Mouse (Mus musculus) kidney, adult 2 months (tissue): ENCODE measurements around the gene Olfml2b. TPM values are rescaled to one million over a fixed set of nuclear protein-coding genes. Genes with fewer than 3 reads are reported as not detected.

ENCODE experiments used
- DNase-seq: peaks from one replicate; pipeline ENCODE4 v3.0.0; 2021
- H3K27ac ChIP-seq: fragments of 200-500 bp; 2 replicates; pipeline ENCODE4 v1.5.1; 2012; ENCODE audit warnings: low read depth, low read length, control low read depth, inconsistent platforms; ENCODE audit not compliant: insufficient read depth
- H3K27me3 ChIP-seq: fragments of 200-500 bp; replicated peaks from 2 replicates; pipeline ENCODE4 v1.6.1; 2012; ENCODE audit warnings: mild to moderate bottlenecking, moderate library complexity, low read length, inconsistent platforms; ENCODE audit not compliant: control insufficient read depth, insufficient read depth
- H3K36me3 ChIP-seq: fragments of 200-500 bp; 2 replicates; pipeline ENCODE4 v1.6.1; 2012; ENCODE audit warnings: mild to moderate bottlenecking, moderate library complexity, low read length, inconsistent platforms; ENCODE audit not compliant: control insufficient read depth, insufficient read depth
- H3K4me1 ChIP-seq: fragments of 200-500 bp; 2 replicates; pipeline ENCODE4 v1.6.1; 2011; ENCODE audit warnings: low read length; ENCODE audit not compliant: control insufficient read depth, insufficient read depth
- H3K4me3 ChIP-seq: fragments of 200-500 bp; 2 replicates; pipeline ENCODE4 v1.5.1; 2011; ENCODE audit warnings: mild to moderate bottlenecking, low read depth, low read length, control low read depth; ENCODE audit not compliant: insufficient read depth
- CTCF ChIP-seq: fragments of 200-500 bp; conservative IDR thresholded peaks from 2 replicates; pipeline ENCODE4 v1.5.1; 2011; ENCODE audit warnings: low read depth, mild to moderate bottlenecking, control low read depth, low read length, moderate library complexity, mixed read lengths; ENCODE audit not compliant: insufficient read depth, insufficient read length
- POLR2A ChIP-seq: fragments of 200-500 bp; IDR thresholded peaks from one replicate; pipeline ENCODE4 v1.6.1; 2011; ENCODE audit warnings: low read depth, low read length, control low read depth
- WGBS: fragments of 180-500 bp; shearing (Covaris S2); methylation state at CpG from one replicate; pipeline ENCODE4 v1.1.7; 2018; 5-methylcytosine and 5-hydroxymethylcytosine counted together
- polyA plus RNA-seq: library from polyadenylated mRNA; depleted of rRNA; stranded (reverse); fragments of >200 nt; gene quantifications from 2 replicates; pipeline ENCODE4 v1.2.3, GENCODE M21; 2012; rRNA removed

Olfml2b gene
- polyA plus RNA-seq, 1 experiment: 4.2 TPM

DNA sequence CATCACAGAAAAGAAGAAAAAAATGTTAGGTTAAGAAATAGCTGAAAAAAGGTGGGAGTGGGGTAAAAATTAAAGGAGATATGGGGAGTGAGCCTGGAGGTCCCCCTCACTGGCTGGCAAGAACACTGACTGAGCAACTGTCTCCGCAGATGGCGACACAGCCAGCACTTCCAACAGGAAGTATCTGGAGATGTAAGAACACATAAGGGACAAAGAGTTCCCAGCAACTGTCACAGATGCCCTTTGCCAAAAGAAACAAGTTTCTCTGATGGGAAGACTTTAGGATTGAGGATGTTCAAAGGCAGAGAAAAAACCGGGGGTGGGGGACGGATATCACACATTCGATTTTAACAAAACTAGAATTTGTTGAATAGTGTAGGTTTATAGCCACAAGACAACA is 77.2 kb downstream of the Olfml2b start:
- 64% methylated on average over 5 of the region's 5 CpGs for WGBS
- DNase-seq: no peak
- H3K4me1 ChIP-seq: no peaks in the 10 kb centered on the region
- TF ChIP-seq POLR2A (no peak), CTCF (no peak)
- no peaks in the 10 kb centered on the region for H3K27me3 ChIP-seq
- no peak overlapping the region for H3K27ac ChIP-seq
- H3K4me3 ChIP-seq: no peak overlapping the region
- no peaks in the 10 kb centered on the region for H3K36me3 ChIP-seq

DNA sequence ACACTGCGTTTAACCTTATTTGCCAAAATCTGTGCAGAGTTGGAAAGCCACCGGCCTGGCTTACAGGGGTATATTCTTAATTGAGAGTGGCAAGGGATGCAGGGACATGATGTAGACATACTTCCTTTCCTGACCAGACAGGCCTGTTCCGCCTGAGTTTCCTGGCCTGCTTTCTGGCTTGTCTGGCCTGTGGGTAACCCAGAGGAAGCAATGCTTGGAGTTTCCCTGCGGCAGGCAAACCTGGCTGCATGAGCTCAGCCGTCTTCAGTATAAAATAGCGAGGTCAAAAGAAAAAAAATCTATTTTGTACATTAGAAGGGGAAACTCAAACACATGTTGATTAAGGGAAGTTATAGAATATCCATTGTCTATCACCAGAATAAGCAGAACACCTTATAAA is 84.2 kb downstream of the Olfml2b start:
- no peak overlapping the region for H3K4me3 ChIP-seq
- H3K27me3 ChIP-seq: no peaks in the 10 kb centered on the region
- peak; percentile 22 for DNase-seq
- H3K4me1 ChIP-seq: no peaks in the 10 kb centered on the region
- no peaks in the 10 kb centered on the region for H3K36me3 ChIP-seq
- H3K27ac ChIP-seq: no peak overlapping the region
- TF ChIP-seq CTCF: no peak
- no peak for TF ChIP-seq POLR2A
- 72% methylated on average over 6 of the region's 6 CpGs for WGBS

DNA sequence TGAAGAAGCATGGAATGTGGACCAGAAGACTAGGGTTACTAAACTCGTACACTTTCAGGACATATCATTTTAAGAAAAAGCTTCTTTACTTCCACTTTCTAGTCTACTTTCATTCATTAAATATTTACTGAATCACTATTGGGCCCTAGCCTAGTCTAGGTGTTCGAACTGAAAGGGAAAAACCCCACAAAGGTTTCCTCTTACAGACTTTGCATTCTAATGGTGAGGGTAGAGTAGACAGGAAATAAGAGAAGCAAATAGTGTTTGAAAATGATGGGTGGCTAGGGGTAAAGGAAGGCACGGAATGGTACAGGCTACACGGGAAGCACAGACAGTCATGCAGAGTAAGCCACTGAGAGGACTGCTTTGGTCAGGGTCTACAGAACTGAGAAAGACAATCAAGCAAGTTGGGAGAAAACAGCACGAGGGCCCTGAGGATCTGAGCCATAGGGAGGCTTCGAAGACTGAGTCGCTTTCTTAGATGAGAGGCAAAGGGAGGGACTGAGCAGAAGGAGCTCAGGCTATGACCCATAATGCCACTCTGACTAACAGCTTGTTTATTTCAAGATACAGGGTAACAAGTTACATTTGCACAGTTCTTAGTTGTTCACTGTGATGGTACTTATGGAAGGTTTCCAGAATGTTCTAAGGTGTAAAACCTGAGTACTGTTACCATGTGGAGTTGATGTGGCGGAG is 85.1 kb downstream of the Olfml2b start:
- Histone ChIP-seq H3K36me3 (no peaks in the 10 kb centered on the region), H3K27me3 (no peaks in the 10 kb centered on the region), H3K4me1 (no peaks in the 10 kb centered on the region), H3K4me3 (no peak overlapping the region), H3K27ac (no peak overlapping the region)
- 85% methylated on average over 8 of the region's 8 CpGs for WGBS
- DNase-seq: no peak
- TF ChIP-seq POLR2A (no peak), CTCF (no peak)

DNA sequence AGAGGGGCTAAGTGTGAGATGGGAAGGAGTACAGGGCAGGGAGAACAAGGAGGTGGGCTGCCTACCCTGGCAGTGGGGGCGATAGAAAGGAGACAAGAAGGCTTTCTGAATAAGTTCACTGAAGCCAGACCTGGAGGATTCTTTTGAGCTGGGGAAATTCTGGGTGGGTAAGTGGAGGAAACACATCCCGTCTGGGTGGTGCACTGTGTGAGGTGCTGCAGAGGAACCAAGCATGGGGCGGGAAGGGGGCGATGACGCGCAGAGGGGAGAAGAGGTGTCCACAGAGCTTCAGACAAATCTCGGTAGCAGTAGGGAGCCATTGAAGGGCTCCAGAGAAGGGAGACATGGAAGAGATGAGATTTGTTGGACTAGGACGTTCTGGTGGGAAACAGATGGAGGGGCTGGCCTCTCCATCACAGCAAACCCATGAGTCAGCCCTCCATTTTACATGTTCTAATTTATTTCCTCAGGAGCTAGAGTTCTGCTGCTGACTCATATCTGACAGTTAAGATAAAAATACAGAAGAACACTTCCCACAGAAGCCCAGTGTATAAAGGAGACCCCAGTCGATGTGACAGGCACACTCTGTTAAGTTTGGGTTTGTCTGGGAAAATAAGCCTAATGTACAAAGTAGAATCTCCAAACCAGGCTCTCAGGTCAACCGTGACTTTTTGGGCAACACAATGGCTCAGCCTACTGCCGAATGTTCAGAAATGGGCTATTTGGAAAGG is 87.7 kb downstream of the Olfml2b start:
- WGBS: 85% methylated on average over 11 of the region's 11 CpGs
- H3K36me3 ChIP-seq: no peaks in the 10 kb centered on the region
- no peak overlapping the region for H3K4me3 ChIP-seq
- no peak for TF ChIP-seq POLR2A
- TF ChIP-seq CTCF: no peak
- H3K27ac ChIP-seq: no peak overlapping the region
- DNase-seq: no peak
- H3K27me3 ChIP-seq: no peaks in the 10 kb centered on the region
- no peaks in the 10 kb centered on the region for H3K4me1 ChIP-seq

Other genes starting within 250 kb of the Olfml2b start
- 20.0 and 21.8 TPM in 2 replicates for gene Nos1ap, start 54.7 kb upstream of the Olfml2b start, polyA plus RNA-seq
- 15.4 and 16.4 TPM in 2 replicates for gene Atf6, start 223.2 kb downstream of the Olfml2b start, polyA plus RNA-seq
- gene Gm26620, start 240.5 kb downstream of the Olfml2b start, polyA plus RNA-seq: 0.75 and 1.8 TPM in 2 replicates
- gene Dusp12, start 241.0 kb downstream of the Olfml2b start, polyA plus RNA-seq: 13.8 and 18.8 TPM in 2 replicates